Mouse (Mus musculus) kidney, adult 2 months (tissue): Measurements from ENCODE around the gene Nutm1.

Source experiments
- CTCF ChIP-seq: fragments of 200-500 bp; conservative IDR thresholded peaks from 2 replicates; pipeline ENCODE4 v1.5.1; 2011; ENCODE audit warnings: low read depth, mild to moderate bottlenecking, control low read depth, low read length, moderate library complexity, mixed read lengths; ENCODE audit not compliant: insufficient read depth, insufficient read length
- POLR2A ChIP-seq: fragments of 200-500 bp; IDR thresholded peaks from one replicate; pipeline ENCODE4 v1.6.1; 2011; ENCODE audit warnings: low read depth, low read length, control low read depth

DNA sequence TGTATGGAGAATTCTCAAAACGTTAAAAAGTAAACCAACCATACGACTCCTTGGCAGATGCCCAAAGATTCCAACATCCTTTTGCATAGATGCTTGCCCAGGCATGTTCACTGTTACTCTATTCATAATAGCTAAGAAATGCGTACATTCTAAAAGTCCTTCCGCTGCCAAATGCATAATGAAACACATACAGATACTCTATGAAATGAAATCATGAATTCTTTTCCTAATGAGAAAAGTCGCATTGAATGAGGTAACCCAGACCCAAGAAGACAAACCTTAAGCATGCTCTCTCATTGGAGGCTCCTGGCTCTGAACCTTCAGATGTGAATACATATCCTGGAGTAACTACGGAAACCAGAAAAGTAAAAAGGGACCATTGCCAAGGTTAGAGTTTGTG, 56.0 kb downstream of the Nutm1 start:
- no peak for TF ChIP-seq POLR2A
- TF ChIP-seq CTCF = no peak
